Mouse (Mus musculus) WW6 (cell line): ENCODE results near the gene Trmt13.

ENCODE experiments used
- DNase-seq: peaks from one replicate; pipeline ENCODE4 v3.0.0-alpha.2; 2013; ENCODE audit warnings: low read depth, low spot score

Trmt13 gene

GRCm38 (mm10) chr3:116547430-116547829, 67.0 kb downstream of the Trmt13 start:
- DNase-seq: no peak

- no peak for DNase-seq
Measured at GRCm38 (mm10) chr3:116542532-116542931, 71.9 kb downstream of the Trmt13 start.

- no peak for DNase-seq
Measured at GRCm38 (mm10) chr3:116542070-116542469, 72.3 kb downstream of the Trmt13 start.

GRCm38 (mm10) chr3:116537200-116537573, 77.2 kb downstream of the Trmt13 start:
- no peak for DNase-seq

- no peak for DNase-seq
Measured at GRCm38 (mm10) chr3:116536428-116537199, 77.8 kb downstream of the Trmt13 start.
